Mouse (Mus musculus) lung, adult 18-20 months (tissue): ENCODE data around the gene Pnck.

ENCODE experiments used
- DNase-seq, 2 experiments: peaks; one replicate each; pipeline ENCODE4 v3.0.0; 2022; ENCODE audit warnings: mixed read lengths in 2 of 2

Pnck gene

GRCm38 (mm10) chrX:73639255-73639675, 20.7 kb downstream of the Pnck start, which contains the start of gene Dusp9:
Dusp9 (plus strand) TSS chrX:73639419.
- DNase-seq = peak; percentile 46 to 61

- DNase-seq = no peak
Observed at GRCm38 (mm10) chrX:73637415-73637814, 22.5 kb downstream of the Pnck start.

- no peak for DNase-seq
Observed at GRCm38 (mm10) chrX:73635425-73635824, 24.5 kb downstream of the Pnck start.

GRCm38 (mm10) chrX:73626981-73627380, 32.9 kb downstream of the Pnck start:
- no peak for DNase-seq

- no peak for DNase-seq
Observed at GRCm38 (mm10) chrX:73619890-73620289, 40.0 kb downstream of the Pnck start.

GRCm38 (mm10) chrX:73619401-73619800, 40.5 kb downstream of the Pnck start:
- DNase-seq = no peak

GRCm38 (mm10) chrX:73615876-73616275, 44.0 kb downstream of the Pnck start:
- DNase-seq = no peak

- no peak for DNase-seq
Observed at GRCm38 (mm10) chrX:73613665-73614064, 46.3 kb downstream of the Pnck start.
